Mouse (Mus musculus) layer of hippocampus, adult 11-12 months (tissue): ENCODE measurements around the gene Gm1043.

Source experiments
- DNase-seq: peaks from one replicate; pipeline ENCODE4 v3.0.0; 2022; ENCODE audit warnings: low spot score

Gene Gm1043

DNA sequence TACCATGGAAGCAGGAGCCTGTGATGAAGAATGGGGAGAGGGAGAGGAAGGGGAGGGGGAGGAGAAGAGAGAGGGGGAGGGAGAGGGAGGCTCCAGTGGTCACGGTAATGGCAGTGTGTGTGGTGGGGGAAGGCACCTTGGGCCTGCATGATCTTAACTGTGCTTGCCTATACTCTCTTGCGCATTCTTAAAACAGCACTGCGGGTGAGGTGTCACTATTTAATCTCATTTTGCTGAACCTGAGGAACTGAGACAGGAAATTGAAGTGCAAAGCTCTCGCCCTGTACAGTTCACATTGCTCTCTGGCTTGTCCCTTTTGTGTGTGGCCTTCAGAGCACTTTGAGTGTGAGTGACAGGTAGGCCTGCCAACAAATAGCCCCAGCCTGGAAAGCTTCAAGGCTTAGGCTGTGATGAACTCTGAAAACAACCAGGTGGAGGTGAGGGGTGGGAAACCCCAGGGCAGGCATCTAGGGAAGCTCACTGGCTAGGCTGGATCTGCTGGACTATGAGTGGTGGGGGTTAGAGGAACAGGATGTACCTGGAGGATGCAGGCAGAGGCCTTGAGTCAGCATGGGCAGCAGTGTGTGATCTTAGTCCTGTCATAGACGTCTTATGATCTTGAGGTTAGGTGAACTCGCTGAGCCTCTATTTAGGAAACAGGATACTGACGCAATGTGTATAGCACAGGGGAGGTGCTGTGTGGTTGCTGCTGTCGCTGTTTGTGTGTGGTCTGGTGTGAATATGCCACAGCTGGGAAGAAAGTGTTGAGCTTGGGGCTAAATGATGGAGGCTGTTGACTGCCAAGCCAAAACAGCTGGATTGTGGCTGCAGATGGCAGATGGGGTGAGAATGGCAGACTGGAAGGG lies 18.2 kb upstream of the Gm1043 start:
- DNase-seq: no peak

DNA sequence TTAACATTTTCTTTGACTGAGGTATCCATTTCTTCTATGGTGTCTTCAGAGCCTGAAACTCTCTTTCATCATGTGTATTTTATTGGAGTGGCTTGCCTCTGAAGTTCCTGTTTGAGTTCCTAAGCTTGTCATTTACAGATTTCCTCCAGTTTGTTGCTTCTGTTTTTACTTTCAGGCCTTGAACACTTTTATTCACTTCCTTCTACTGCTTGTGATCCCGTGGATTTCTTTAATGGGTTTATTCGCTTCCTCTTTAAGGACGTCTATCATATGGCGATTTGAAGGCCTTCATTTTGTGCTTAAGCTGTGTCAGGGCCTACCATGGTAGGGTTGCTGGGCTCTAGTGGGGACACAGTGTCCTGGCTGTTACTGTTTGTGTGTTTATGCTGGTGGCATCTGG lies 11.5 kb upstream of the Gm1043 start:
- DNase-seq: no peak

- DNase-seq: no peak
Measured at GRCm38 (mm10) chr5:37076692-37077329, 8.4 kb upstream of the Gm1043 start.

GRCm38 (mm10) chr5:37077330-37077698 lies 7.9 kb upstream of the Gm1043 start:
- DNase-seq: no peak

DNA sequence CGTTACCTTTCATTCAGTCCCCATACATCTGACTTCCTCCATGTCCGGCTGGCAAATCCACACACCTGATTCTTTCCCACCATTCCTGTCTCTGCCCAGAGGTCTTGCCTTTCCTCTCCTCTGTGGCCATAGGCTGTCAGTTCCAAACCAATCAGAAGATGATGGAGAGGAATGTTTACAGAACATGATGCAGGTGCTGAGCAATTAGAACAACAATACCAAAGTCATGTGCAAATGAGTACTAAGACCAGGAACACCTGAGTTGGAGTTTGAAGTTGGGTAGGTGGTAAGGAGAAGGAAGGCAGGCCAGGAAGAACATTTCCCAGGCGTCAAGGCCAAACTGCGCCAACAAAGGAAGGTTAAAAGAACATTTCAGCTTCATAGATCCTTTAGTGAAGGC lies 5.7 kb upstream of the Gm1043 start:
- DNase-seq: no peak

DNA sequence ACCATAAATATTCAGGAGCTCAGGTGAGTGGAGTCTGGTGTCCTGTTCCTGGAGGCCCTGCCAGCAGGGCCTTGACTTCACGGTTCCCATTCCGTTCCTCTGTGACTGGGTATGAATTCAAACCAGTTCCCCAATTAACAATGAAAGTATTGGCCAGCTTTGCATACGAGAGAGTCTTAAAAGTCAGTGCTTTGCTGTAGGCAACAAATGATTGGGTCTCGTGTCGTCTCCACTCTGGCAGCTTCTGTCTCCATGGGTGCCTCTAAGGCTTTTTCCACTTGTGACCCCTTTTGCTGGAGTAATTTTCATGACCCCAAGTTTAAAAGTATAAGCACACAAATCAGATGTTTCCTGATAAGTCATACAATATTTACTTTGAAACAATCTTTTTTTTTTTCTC lies 4.6 kb upstream of the Gm1043 start:
- no peak for DNase-seq

DNA sequence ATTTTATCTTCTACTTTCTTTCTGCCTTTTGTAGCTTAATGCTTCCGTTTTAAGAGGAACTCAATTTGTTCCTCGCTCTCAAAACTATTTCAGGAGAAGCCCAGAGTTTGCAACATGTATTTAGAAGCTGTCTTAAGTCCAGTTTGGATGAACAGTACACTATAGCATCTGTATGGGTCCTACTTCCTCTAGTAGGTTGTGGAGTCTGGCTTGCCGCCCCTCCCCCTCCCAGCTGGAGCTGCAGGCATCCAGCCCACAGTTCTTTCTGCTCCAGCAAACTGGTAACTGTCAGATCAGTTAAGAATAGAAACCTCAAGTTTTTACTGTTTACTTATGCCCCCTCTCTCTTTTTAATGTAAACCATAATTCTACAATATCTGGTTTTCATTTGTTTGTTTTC lies 2.8 kb upstream of the Gm1043 start:
- DNase-seq: peak; percentile 67

GRCm38 (mm10) chr5:37083209-37083770 lies 1.9 kb upstream of the Gm1043 start:
- no peak for DNase-seq

DNA sequence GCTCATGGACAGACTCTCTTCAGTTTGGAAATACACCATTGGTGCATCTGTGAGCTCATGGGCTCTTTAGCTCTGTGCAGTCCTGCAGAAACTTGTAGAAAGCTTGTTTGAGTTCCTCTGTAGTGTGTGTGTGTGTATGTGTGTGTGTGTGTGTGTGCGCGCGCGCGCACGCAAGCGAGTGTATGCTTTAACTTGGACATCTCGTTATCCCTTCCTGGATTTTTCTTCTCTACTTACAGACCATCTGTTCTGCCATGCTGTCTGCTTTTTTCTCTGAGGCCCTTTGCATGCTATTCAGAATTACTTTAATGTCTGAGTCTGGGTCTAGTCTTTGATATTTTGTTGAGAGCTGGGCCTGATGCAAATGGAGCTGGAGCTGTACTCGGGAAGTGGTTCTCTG lies 1.3 kb upstream of the Gm1043 start:
- DNase-seq: no peak

GRCm38 (mm10) chr5:37085918-37086317 lies 748 bp downstream of the Gm1043 start:
- DNase-seq: no peak

GRCm38 (mm10) chr5:37087786-37088185 lies 2.6 kb downstream of the Gm1043 start:
- DNase-seq: no peak

DNA sequence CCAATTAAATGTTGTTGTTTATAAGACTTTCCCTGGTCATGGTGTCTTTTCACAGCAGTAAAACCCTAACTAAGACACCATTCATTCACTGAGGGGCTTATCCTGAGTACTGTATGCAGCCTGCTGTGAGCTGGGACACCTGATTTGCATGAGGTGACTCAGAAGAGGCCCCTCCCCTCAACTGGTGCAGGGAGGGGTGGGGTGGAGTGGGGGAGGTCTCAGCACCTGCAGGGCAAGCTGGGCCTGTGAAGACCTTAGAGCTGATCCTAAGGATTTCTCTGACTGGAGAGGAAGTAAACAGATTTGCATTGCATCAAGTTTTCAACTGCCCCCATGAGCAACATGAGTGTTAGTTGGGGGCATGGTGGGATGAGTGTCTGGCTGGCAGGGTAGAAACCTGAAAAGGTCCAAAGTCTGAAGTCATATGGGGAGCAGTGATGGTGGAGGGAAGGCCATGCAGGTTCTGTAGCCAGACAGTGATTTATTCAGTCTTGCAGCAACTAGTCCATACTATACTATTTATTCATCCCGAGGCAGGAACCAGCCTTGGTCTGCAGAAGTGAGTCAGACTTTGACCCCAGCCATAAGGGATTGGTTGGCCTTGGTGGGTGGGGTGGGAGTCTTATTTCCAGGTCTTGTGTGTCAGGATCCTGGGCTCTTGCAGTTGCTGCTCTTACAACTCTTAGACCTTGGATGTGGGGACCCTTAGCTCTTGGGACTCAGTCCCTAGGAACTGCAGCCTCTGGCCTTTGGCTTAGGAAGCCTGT lies 3.4 kb downstream of the Gm1043 start:
- DNase-seq: no peak

DNA sequence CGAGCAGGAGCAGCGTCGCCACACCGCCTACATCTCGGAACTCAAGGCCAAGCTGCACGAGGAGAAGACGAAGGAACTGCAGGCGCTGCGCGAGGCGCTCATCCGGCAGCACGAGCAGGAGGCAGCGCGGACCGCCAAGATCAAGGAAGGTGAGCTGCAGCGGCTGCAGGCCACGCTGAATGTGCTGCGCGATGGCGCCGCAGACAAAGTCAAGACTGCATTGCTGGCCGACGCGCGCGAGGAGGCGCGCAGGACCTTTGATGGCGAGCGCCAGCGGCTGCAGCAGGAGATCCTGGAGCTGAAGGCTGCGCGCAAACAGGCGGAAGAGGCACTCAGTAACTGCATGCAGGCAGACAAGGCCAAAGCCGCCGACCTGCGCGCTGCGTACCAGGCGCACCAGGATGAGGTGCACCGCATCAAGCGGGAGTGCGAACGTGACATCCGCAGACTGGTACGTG lies 6.0 kb downstream of the Gm1043 start:
- DNase-seq: no peak

- no peak for DNase-seq
Measured at GRCm38 (mm10) chr5:37094941-37095340, 9.8 kb downstream of the Gm1043 start.

DNA sequence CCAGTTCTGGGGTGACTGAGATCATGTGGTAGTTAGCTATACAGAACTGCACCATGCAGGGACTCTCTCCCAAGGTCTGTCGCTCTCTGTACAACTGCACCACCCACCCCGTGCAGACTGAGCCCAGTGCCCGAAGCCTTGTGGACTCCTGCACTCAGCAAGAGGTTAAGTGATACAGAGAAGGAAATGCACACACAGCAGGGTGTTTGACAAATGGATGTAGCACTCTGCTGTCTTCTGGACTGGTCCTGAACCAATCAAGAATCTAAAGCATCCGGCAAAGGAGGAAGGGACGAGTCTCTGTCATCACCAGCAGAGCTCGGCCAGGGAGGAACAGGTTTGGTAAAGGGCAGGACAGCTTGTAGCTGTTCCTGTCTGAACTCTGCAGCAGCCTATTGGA lies 12.4 kb downstream of the Gm1043 start:
- DNase-seq: no peak

GRCm38 (mm10) chr5:37100813-37101212 lies 15.6 kb downstream of the Gm1043 start:
- no peak for DNase-seq

DNA sequence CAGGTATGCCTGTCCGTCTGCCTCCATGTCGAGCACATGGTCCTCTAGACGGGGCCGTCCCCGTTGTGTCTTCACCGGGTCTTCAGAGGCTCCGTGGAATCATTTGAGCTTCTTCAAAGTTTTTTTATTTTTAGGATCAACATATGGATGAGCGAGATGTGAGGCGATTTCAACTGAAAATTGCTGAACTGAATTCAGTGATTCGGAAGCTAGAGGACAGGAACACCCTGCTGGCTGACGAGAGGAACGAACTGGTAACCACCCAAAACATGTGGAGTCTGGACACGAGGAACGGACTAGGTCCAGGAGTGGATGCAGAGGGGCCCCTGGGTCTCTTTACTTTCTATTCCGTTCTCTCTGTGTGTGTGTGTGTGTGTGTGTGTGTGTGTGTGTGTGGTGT lies 16.5 kb downstream of the Gm1043 start:
- DNase-seq: no peak

DNA sequence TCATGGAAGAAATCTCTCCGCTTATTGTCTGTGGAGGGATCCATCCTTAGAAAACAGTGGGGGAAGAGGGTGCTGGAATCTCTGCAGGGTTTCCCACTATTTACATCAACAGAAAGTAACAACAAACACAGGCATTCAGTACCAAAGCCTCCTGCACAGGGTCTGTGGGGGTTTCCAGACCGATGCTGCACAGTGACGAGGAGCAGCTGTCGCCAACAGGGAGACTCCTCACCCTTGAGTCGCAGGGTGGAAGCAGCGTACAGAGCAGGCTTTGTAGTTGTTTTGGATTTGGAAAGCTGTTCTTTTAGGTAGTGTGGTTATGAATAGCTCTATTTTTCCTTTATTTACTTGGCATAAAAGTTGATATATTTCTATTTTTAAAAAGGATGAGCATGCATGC lies 16.9 kb downstream of the Gm1043 start:
- DNase-seq: no peak

DNA sequence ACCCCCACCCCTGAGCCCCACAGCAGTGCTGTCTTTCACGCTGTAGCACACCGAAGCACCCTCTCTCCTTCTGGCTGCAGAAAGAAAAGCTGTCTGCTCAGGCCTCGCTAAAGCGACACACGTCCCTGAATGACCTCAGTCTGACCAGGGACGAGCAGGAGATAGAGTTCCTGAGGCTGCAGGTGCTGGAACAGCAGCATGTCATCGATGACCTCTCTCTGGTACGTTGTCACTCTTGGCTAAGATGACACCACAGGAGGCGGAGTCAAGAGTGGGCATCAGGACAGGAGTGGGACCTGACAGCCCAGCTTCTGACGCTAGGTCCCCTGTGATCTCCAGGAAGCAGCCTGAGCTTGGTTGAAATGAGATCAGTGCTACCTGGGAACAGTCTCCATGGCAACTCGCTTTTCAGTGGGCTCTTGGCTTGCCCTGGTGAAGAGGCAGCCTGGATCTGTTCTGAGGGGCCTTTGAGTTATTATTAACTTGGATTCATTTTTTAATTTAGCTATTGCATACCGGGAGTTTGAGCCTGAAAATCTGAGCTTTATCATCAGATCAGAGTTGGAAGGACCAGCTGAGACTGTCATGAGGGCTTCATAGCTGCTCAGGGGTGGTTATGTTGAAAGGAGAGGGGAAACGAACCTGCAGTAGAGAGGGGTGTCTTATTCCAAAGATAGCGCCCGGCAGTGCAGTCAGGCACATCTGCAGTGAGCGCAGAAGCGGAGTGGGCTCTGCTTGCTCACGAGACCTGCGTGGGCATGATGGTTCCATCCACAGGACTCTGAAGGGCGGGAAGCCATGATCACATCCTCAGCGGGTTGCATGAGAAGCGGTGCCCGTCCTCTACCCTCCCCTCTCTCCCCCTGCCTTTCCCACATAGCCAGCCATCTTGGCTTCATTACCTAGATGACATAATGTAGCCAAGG lies 20.6 kb downstream of the Gm1043 start:
- no peak for DNase-seq

- no peak for DNase-seq
Measured at GRCm38 (mm10) chr5:37107111-37107510, 21.9 kb downstream of the Gm1043 start.

- no peak for DNase-seq
Measured at GRCm38 (mm10) chr5:37107611-37108010, 22.4 kb downstream of the Gm1043 start.
